Mouse (Mus musculus) CD4-positive, CD25-positive, alpha-beta regulatory T cell, adult 9 weeks (primary cell): ENCODE measurements around the gene Cxcl15. TPM values are rescaled to one million over a fixed set of nuclear protein-coding genes. Genes with fewer than 3 reads are reported as not detected.

Experiments
- polyA plus RNA-seq: library from polyadenylated mRNA; unstranded; fragments of 100-300 nt; shearing (Covaris generic); gene quantifications from one replicate; pipeline ENCODE4 v1.2.1, GENCODE M21; 2017

Gene Cxcl15
- not detected for polyA plus RNA-seq

DNA sequence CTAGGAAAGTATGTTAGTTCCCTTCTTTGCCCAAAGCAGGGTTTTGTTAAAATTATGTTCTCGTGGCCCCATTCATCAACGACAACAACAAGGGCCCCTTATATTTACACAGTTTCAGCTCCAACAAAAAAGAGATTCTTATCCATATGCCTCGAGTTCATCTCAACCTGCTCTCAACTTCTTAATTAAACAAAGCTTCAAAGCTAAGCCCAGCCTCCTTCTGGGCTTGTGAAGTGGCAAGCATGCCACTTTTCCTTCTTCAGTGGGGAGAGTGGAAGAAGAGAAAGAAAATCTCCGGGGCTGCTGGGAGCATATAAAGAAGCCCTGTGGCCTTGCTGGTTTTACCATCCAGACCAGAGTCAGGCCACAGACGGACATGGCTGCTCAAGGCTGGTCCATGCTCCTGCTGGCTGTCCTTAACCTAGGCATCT is at the start of gene Cxcl15:
TSS of gene Cxcl15 (plus strand) at position 340 of the 431 bp plus-strand sequence.

GRCm38 (mm10) chr5:90759077-90760065 is 35.0 kb upstream of the Cxcl15 start, which contains the start of gene Cxcl5:
Gene Cxcl5, plus strand, starts transcription at chr5:90759360.

DNA sequence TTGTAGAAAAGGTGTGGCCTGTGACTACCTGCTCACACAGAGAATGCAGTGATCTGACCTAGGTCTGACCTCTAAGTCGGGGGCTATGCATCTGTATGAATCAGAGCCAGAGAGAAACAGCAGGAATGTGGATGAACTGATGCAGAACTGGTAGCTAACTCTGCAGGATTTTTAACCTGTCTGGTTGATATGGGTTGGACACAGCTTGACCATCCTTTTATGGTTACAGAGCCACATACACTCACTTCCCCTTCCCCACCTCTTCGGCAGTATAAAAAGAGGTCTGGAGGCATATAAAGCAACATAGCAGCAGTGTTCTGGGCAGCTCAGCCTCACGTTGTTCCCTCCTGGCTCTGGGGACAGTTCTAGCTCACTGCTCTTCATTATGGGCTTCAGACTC is 26.1 kb upstream of the Cxcl15 start, which contains the start of gene Ppbp:
TSS of gene Ppbp (plus strand) at position 301 of the 400 bp plus-strand sequence.

DNA sequence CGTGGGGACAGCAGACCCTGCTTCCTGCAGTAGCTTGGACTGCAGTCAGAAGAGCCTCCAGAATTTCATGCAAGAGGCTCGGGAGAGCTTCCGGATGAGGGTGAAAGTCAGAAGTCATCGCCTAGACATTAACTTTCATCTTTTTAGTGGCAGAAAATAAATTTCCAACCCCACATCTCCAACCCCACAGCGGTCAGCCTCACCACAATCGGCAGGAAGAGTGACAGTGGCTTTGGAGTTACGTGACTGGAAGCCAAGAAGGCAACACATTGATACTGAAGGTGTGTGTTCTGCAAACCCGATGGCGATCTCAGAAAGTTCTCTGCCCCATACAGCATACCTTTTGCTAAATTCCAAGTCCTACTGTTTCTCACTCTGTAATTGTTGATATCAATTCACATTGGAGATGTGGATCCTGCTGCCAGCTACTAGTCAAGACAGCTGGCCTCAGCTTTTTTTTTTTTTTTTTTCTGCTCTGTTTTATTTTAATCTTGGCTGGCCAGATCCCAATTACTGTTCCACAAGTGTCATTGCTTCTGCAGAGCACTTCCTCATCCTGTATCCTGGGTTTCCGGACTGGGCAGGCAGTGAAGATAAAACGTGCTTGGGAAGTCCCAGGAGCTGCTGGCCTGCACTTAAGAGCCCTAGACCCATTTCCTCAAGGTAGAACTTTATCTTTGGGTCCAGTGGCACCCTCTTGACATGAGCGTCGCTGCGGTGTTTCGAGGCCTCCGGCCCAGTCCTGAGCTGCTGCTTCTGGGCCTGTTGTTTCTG is 22.3 kb upstream of the Cxcl15 start, which contains the start of gene Pf4:
TSS of gene Pf4 (plus strand) at position 556 of the 774 bp plus-strand sequence.

GRCm38 (mm10) chr5:90785659-90786588 is 8.4 kb upstream of the Cxcl15 start, which contains the start of gene Cxcl3:
Gene Cxcl3, plus strand, starts transcription at chr5:90786103.

Other genes starting within 250 kb of the Cxcl15 start
- gene 5830473C10Rik, start 233.4 kb upstream of the Cxcl15 start, polyA plus RNA-seq = not detected
- 1.7 TPM for gene Rassf6, start 153.9 kb upstream of the Cxcl15 start, polyA plus RNA-seq
- gene Cxcl5, start 35.2 kb upstream of the Cxcl15 start, polyA plus RNA-seq = not detected
- not detected for gene Ppbp, start 26.0 kb upstream of the Cxcl15 start, polyA plus RNA-seq
- gene Pf4, start 22.1 kb upstream of the Cxcl15 start, polyA plus RNA-seq = not detected
- 0.82 TPM for gene Cxcl3, start 8.4 kb upstream of the Cxcl15 start, polyA plus RNA-seq
- not detected for gene Cxcl1, start 96.7 kb downstream of the Cxcl15 start, polyA plus RNA-seq
- 1.5 TPM for gene Cxcl2, start 109.3 kb downstream of the Cxcl15 start, polyA plus RNA-seq
- 0.71 TPM for gene Mthfd2l, start 136.6 kb downstream of the Cxcl15 start, polyA plus RNA-seq
- gene Epgn, start 232.9 kb downstream of the Cxcl15 start, polyA plus RNA-seq = not detected